Mouse (Mus musculus): ENCODE measurements at regions not wholly inside any gene's neighbourhood (a gene's known extent, or its start where the extent isn't known, plus 50 kb on each side); places are given as distances from the start of the nearest gene placed in this dataset.

- no peak for TF ChIP-seq CTCF (IDR thresholded peaks at IDR 0.05; ENCODE audit: control insufficient read depth, insufficient read depth, insufficient read length)
- no peak for TF ChIP-seq MYOD1 (IDR thresholded peaks at IDR 0.05; ENCODE audit: control insufficient read depth, insufficient read length, low read depth)
- no peak for TF ChIP-seq MYOG (IDR thresholded peaks at IDR 0.05; ENCODE audit: control insufficient read depth, extremely low read depth, insufficient read length)
- TF ChIP-seq MAX (IDR thresholded peaks at IDR 0.05) = no peak
Measured at GRCm38 (mm10) chr4:72013583-72013982, 187.1 kb downstream of the Tle1 start.
